Mouse (Mus musculus) cerebellum, adult 2 months (tissue): Measurements from ENCODE around the gene Cryzl1. TPM values are rescaled to one million over a fixed set of nuclear protein-coding genes. Genes with fewer than 3 reads are reported as not detected.

Source experiments
- DNase-seq, 2 experiments: peaks; one replicate each; pipeline ENCODE4 v3.0.0; 2021
- H3K27ac ChIP-seq: fragments of 200-500 bp; 2 replicates; pipeline ENCODE4 v1.5.1; 2012; ENCODE audit warnings: low read length, control low read depth, inconsistent platforms; ENCODE audit not compliant: insufficient read depth
- H3K27me3 ChIP-seq: fragments of 200-500 bp; 2 replicates; pipeline ENCODE4 v1.6.1; 2012; ENCODE audit warnings: inconsistent platforms, mild to moderate bottlenecking, low read length, moderate library complexity; ENCODE audit not compliant: control insufficient read depth, insufficient read depth
- H3K4me1 ChIP-seq: fragments of 200-500 bp; 2 replicates; pipeline ENCODE4 v1.6.1; 2011; ENCODE audit warnings: low read length; ENCODE audit not compliant: control insufficient read depth, insufficient read depth
- H3K4me3 ChIP-seq: fragments of 200-500 bp; replicated peaks from 2 replicates; pipeline ENCODE3; 2011; ENCODE audit warnings: mild to moderate bottlenecking, low read depth, low read length, control low read depth; ENCODE audit not compliant: insufficient read depth
- CTCF ChIP-seq: fragments of 200-500 bp; IDR thresholded peaks from 2 replicates; pipeline ENCODE4 v1.5.1; 2011; ENCODE audit warnings: low read depth, mild to moderate bottlenecking, control low read depth, low read length, moderate library complexity, borderline replicate concordance; ENCODE audit not compliant: insufficient read depth
- POLR2A ChIP-seq: fragments of 200-500 bp; IDR thresholded peaks from 2 replicates; pipeline ENCODE4 v1.6.1; 2011; ENCODE audit warnings: low read length, control low read depth, borderline replicate concordance; ENCODE audit not compliant: insufficient read depth
- WGBS: fragments of 180-500 bp; shearing (Covaris S2); methylation state at CpG from one replicate; pipeline ENCODE4 v1.1.7; 2018; 5-methylcytosine and 5-hydroxymethylcytosine counted together
- polyA plus RNA-seq: library from polyadenylated mRNA; depleted of rRNA; stranded (reverse); fragments of >200 nt; gene quantifications from 2 replicates; pipeline ENCODE4 v1.2.3, GENCODE M21; 2012

Gene Cryzl1
- polyA plus RNA-seq, 1 experiment: 104 TPM

DNA sequence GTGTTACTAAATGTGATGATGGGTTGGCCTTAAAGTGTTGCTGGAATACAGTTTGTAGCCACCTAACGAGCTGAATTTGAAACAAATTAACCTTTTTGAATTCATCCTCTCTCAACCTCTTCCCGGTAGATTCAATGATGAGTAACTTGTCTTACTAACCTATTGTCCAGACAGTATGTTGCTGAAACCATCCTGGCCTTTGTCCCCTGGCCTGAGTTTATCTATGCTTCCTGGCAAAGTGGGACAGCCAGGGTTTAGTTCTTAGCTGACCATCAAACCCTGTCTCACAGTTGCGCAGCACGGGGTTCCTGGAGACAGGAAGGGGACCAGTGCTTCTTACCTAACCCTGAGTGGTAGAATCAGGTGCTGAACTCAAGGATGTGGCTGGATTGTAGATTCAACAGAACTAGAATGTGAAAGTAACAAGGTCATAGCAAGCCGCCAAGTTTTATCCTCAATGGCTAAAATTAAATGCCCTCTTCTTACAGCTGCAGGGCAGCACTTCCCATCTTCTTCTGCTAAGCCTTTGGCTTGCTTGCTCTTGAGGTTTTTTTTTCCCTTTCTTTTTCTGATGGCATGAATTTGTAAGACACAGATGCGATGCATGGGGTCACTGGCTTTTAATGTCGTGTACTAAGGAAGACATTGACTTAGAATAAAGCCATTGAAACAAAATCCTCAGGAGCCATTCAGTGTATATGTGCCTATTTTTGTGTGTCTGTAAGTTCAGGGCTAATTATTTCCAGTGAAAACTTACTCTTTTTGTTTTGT is 7.5 kb upstream of the Cryzl1 start:
- 65% methylated on average over 7 of the region's 7 CpGs for WGBS
- no peak for DNase-seq
- no peaks in the 10 kb centered on the region for H3K27me3 ChIP-seq
- no peak overlapping the region for H3K4me3 ChIP-seq
- no peak overlapping the region for H3K27ac ChIP-seq
- TF ChIP-seq POLR2A (no peak), CTCF (no peak)
- H3K4me1 ChIP-seq: peaks cover 35% of the 10 kb centered on the region

DNA sequence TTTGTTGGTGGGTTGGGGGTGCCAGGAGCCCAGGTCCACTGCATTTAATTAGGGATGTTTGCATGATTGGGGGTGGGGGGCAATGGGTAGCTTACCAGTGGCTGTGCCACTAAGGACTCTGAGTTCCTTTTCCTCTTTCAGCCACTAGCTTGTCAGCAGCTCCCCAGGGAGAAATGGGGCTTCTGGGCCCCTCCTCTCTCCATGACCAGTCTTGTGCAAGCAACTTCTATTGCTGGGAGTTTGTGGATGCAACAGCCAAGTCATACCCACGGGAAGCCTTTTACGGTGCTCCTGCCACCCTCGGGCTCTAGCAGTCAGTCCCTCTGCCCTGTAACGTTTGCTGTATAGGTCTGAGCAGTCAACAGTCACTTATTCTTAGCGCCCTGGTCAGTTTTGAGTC is 6.0 kb upstream of the Cryzl1 start:
- Histone ChIP-seq H3K4me1 (peaks cover 27% of the 10 kb centered on the region), H3K4me3 (no peak overlapping the region), H3K27ac (no peak overlapping the region), H3K27me3 (no peaks in the 10 kb centered on the region)
- TF ChIP-seq CTCF: no peak
- no peak for TF ChIP-seq POLR2A
- 32% methylated on average over 5 of the region's 5 CpGs for WGBS
- DNase-seq: no peak

DNA sequence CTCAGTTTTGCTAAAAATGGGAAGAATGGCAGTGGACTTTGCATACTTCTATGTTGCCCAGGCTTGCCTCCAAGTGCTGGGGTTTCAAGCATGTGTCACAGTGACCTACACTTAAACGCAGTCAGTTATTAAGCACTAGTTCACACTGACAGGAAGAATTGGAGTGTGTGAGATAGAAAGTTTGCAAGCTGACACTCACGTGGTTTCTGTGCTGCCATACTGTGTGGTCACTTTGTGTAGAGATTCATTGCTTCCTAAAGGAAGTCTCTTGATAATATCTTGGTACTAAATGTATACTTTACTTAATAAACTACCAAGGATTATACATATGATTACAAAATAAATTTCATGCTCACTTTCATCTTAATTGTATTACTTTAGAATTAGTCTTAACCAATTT is 4.0 kb upstream of the Cryzl1 start:
- Histone ChIP-seq H3K4me1 (peaks cover 27% of the 10 kb centered on the region), H3K4me3 (no peak overlapping the region), H3K27ac (no peak overlapping the region), H3K27me3 (no peaks in the 10 kb centered on the region)
- 40% methylated on average over 2 of the region's 2 CpGs for WGBS
- TF ChIP-seq POLR2A: no peak
- no peak for TF ChIP-seq CTCF
- no peak for DNase-seq

DNA sequence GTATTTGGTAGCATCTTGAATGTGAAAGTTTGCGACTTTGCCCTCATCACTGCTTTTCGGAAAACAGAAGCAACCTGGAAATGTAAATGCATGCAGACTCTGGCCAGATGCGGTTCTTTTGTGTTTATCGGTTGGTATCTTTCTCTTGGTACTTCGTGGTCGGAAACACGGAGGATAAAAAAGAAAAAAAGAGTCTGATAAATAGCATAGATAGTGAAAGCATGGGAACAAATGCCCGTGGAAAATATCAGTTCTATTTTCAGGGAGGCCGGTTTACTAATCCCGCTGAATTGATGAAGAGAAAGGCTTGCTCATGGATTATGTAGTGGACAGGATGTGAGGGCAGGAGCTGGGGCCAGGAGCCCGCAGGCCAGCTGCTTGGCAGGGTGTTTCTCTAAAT is 1.7 kb upstream of the Cryzl1 start:
- Histone ChIP-seq H3K4me3 (peak overlapping the region; percentile 83), H3K4me1 (peaks cover 19% of the 10 kb centered on the region), H3K27me3 (no peaks in the 10 kb centered on the region), H3K27ac (peak overlapping the region; percentile 71; the same call in 1 of the 2 replicates)
- TF ChIP-seq POLR2A (no peak), CTCF (no peak)
- DNase-seq: no peak
- WGBS: under 1% methylated on average over 11 of the region's 11 CpGs

DNA sequence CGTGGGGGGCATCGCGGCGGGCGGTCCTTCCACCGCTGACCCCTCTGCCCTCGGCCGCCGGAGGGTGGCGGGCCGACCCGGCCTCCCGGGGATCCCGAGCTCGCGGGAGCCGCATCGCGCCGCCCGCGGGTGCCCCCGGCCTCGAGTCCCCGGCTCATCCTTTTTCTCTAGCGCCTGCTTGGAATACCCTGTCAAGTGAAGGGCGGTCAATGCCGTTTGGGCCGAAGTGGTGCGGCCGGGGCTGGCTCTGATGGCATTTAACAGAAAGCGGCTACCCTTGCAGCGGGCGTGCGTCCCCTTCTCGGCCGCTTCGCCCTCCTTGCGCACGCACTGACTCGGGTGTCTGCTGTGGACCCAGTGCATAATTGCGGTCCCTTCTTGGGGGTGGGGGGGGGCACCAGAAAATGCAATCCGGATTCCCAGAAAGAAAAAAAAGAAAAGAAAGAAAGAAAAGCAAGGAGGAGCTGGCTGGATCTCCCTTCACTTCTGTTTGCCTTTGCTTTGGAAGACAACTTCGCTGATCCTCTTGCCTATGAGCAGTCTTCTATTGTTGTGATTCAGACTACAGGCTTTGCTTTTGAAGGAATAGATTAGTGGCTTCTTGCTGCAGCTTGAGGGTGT is 1.2 kb upstream of the Cryzl1 start:
- Histone ChIP-seq H3K27me3 (no peaks in the 10 kb centered on the region), H3K27ac (peak overlapping the region; percentile 71), H3K4me1 (peaks cover 18% of the 10 kb centered on the region), H3K4me3 (peak overlapping the region; percentile 83)
- TF ChIP-seq CTCF (no peak), POLR2A (no peak)
- under 1% methylated on average over 43 of the region's 44 CpGs for WGBS
- DNase-seq: peak; percentile 63 to 70

DNA sequence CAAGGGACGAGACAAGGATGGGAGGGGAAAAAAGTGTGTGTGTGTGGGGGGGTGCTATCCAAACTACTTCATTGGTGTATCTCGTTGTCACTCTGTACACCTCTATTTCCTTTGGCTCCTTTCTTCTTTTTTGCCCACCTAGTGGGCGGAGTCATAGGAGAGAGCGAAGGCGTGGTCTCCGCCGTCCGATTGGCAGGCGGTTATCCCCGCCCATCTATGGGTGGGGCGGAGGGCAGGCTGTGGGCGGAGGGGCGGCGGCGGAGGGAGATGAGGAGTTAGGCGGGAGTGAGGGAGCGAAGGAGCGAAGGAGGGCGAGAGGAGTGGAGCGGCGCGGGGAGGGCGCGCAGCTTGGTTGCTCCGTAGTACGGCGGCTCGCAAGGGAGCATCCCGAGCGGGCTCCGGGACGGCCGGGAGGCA is 299 bp upstream of the Cryzl1 start, which contains the start of gene Itsn1:
TSS of gene Itsn1 (plus strand) at position 216 of the 417 bp plus-strand sequence.
- TF ChIP-seq CTCF (no peak), POLR2A (peak; percentile 55; the same call in 1 of the 2 replicates)
- peak; percentile 98 to 100 for DNase-seq
- no peaks in the 10 kb centered on the region for H3K27me3 ChIP-seq
- WGBS: 2% methylated on average over 33 of the region's 33 CpGs
- H3K4me3 ChIP-seq: peak within 1 kb of the TSS; percentile 83
- peaks cover 11% of the 10 kb centered on the region for H3K4me1 ChIP-seq
- H3K27ac ChIP-seq: peak within 1 kb of the TSS; percentile 71

DNA sequence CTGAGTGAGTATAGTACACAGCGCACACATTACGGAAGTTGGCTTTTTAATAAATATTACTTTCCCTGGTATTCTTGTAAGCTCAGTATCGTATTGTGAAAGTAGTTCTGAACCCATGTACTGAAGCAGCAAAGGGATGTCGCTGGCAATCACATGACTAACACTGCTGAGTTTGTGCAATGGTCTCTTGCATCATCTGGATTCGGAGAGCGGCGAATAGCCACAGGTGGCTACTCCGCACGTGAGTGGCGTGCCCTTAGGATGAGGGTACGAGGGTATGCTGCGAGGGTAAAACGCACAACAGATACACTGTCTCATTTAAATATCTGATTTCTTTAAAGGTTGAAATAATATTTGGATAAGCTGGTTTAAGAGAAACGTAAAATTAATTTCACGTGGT is 1.3 kb downstream of the Cryzl1 start:
- TF ChIP-seq CTCF: no peak
- TF ChIP-seq POLR2A: no peak
- H3K27ac ChIP-seq: no peak overlapping the region
- H3K4me3 ChIP-seq: peak overlapping the region; percentile 54
- no peaks in the 10 kb centered on the region for H3K27me3 ChIP-seq
- no peak for DNase-seq
- WGBS: 75% methylated on average over 15 of the region's 15 CpGs
- peaks cover 11% of the 10 kb centered on the region for H3K4me1 ChIP-seq

DNA sequence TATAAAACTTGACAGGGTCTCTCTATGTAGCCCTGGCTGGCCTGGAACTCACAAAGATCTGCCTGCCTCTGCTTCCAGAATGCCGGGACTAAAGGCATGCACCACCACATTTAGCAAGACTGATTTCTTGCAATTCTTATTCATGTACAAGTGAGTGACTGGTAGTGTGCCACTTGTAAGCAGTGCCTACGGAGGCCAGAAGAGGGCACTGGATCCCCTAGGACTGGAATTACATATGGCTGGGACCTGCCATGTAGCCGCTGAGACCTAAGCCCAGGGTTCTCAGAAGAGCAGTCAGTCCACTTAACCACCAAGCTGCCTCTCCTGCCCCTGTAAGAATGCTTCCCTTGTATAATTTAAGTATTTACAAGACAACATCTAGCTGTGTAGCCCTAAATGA is 4.5 kb downstream of the Cryzl1 start:
- peak; percentile 65 to 71 for DNase-seq
- TF ChIP-seq CTCF (peak; percentile 80), POLR2A (no peak)
- Histone ChIP-seq H3K4me1 (peaks cover 8% of the 10 kb centered on the region), H3K27me3 (no peaks in the 10 kb centered on the region), H3K27ac (no peak overlapping the region), H3K4me3 (no peak overlapping the region)
- 38% methylated on average over 3 of the region's 3 CpGs for WGBS
